Mouse (Mus musculus) testis, postnatal 14 days (tissue): ENCODE measurements around the gene Scnn1b.

Source experiments
- DNase-seq: peaks from one replicate; pipeline ENCODE4 v3.0.0; 2021; ENCODE audit warnings: low spot score

Scnn1b gene

GRCm38 (mm10) chr7:121864858-121865585, at the start of gene Scnn1b:
Gene Scnn1b, plus strand, starts transcription at chr7:121865038.
- no peak for DNase-seq

DNA sequence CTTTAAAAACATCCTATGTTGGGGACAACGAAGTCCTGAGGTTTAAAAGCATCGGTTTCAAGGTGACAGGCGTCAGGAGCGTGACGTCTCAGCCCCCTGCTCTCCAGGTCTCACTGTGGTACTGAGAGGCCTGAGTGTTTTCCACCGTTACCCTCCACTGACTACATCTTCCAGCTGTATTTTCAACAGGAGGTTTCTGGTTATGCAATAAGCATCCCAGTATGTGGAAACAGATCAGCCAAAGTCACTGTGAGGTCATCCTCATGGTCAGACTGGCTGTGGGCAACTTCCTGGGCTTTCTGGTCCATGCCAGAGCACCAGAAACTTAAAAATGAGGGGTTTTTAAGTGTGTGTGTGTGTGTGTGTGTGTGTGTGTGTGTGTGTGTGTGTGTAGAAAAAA, 43.2 kb upstream of the Scnn1b start:
- no peak for DNase-seq

DNA sequence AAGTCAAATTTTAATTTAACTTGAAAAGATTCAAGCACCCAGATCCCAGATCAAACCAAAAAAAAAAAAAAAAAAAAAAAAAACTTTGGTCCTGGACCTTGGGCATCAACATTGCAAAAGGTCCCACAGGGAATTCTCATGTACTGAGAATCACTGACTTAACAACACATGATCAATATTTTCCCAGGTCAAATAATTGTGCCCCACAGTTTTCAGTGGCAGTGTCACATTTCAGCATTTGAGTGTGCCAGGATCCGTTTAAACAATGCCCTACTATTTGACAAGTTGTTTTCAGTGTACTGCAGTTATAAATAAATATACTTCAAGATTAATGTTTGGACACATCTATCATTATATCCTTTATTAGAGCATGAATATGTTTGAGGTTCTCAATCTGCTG, 36.4 kb upstream of the Scnn1b start:
- no peak for DNase-seq

DNA sequence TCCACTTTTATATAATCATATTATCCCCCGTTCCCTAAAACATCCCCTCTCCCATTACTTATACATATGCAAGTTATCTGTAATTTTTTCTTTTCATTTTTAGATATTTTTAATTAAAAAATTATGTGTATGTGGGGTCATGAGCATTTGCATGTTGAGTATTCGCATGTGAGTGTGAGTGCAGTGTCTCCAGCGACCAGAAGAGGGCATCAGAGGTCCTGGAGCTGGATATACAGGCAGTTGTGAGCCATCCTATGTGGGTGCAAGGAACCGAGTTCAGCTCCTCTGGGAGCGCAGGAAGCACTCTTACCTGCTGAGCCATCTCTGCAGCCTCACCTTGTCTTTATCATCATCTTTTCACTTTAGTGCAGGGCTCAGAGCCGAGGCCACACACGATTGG, 29.4 kb upstream of the Scnn1b start:
- DNase-seq, result no peak

GRCm38 (mm10) chr7:121836827-121837226, 28.0 kb upstream of the Scnn1b start:
- DNase-seq, result no peak

DNA sequence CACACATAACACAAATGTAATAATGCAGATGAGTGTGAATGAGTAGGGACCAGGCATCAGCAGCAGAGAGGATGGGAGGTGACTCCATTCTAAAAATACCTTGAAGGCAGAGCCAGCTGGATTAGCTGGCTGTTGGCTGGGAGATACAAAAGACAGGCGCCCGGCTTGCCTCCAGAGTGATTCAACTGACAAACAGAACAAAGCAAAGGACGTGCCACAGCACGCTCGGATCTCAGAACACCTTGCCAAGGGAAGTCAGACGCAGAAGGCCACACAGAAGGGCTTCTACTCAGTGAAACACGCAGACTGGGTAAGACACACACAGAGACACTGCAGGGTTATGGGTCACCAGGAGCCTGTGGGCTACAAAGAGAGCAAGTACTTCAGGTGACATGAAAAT, 24.0 kb upstream of the Scnn1b start:
- no peak for DNase-seq

- no peak for DNase-seq
Observed at GRCm38 (mm10) chr7:121842234-121842633, 22.6 kb upstream of the Scnn1b start.

GRCm38 (mm10) chr7:121845964-121846363, 18.9 kb upstream of the Scnn1b start:
- no peak for DNase-seq

DNA sequence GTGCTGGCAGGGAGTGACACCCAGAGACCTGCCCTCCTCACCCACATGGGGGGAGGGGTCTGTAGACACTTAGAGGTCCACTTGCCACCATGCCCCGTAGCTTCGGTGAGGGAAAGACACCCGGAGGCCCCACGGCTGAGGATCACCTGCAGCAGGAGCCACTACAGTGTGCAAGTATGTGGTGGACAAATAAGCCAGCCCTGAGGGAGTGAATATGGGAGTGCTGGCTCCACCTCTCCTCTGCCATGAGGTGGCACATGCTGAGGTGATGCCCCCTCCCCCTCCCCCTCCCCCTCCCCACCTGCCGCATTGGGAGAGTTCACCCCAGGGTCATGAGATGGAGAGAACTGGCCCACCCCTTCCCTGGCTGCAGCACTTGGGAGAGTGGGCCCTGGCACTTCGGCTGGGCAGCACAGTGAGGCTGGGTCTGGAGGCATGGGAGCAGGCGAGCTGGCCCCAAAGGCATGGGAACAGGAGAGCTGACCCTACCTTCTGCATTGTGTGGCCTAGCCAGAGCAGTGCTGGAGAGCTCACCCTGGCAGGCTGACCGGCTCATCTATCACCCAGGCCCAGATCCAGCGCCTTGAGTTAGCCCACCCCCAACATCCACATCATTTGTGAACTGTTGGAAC, 16.2 kb upstream of the Scnn1b start:
- DNase-seq, result no peak

DNA sequence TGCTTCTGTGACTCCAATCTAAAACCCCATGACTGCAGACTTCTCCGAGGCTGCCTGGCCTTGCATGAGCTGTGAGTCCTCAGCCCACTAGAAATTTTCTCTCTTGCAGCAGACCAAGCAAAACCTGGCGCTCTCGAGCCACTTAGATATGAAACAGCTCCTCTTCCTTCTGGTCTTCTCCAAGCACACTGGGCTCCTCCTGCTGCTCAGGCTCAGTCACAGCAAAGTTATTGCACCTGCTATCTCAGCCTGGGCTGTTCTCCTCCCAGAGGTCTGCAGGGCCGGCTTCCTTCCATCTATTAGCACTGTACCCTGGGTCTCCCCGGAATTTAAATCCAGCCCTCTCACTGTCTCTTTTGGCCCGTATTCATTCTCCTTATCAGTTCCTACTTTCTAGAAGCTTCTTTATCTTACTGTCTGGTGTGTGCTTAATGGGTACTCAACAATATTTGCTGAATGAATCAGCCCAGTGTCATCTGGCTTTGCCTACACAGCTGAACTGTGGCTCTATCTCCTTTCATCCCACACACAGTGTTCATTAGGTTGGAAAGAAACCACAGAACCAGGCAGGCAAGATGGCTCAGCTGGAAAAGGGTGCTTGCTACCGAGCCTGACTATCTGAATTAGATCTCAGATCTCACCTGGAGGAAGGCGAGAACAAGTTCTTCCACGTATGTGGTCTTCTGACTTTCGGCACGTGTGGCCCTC, 7.5 kb upstream of the Scnn1b start:
- peak; percentile 54 for DNase-seq

GRCm38 (mm10) chr7:121858939-121859338, 5.9 kb upstream of the Scnn1b start:
- DNase-seq, result peak; percentile 63

GRCm38 (mm10) chr7:121871631-121872030, 6.8 kb downstream of the Scnn1b start:
- DNase-seq, result no peak

DNA sequence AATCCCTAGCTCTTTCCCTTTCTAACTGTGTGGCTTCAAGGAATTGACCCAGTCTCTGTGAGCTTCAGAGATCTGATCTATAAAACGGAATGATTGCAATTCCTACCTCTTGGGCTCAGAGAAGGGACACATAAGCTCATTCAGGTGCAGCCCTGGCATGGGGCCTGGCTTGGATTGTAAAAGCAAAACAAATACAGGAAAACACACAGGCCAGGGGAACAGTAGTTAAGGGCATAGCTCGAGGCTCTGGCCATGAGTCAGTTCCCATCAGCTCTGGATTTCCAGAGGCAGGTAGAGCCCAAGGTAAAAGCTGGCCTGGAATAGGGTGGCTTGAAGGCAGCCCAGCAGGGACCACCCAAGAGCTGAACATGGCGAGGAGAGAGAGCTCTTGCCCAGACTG, 9.2 kb downstream of the Scnn1b start:
- DNase-seq, result no peak

GRCm38 (mm10) chr7:121874784-121875183, 9.9 kb downstream of the Scnn1b start:
- DNase-seq, result no peak

- no peak for DNase-seq
Observed at GRCm38 (mm10) chr7:121880246-121880645, 15.4 kb downstream of the Scnn1b start.

- peak; percentile 83 for DNase-seq
Observed at GRCm38 (mm10) chr7:121890636-121891360, 26.0 kb downstream of the Scnn1b start.

- no peak for DNase-seq
Observed at GRCm38 (mm10) chr7:121896689-121897088, 31.9 kb downstream of the Scnn1b start.

- no peak for DNase-seq
Observed at GRCm38 (mm10) chr7:121899311-121899710, 34.5 kb downstream of the Scnn1b start.

DNA sequence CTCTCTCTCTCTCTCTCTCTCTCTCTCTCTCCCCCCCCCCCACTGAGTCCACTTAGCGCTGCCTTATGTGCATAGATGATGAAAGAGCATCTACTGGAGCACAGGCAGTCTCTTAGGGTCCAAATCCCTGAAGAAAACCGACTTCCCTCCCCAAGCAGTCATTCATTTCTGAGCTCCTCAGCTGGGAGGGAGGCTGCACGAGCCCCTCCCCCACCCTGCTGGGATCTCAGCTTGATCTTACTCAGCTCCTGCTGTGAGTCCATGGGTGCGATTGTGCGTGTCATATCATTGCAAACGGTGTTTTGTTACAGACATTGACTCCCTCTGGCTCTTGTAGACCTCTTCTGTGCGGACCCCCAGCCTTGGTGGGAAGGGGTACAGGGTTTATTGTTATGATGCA, 35.1 kb downstream of the Scnn1b start:
- DNase-seq, result no peak

- DNase-seq, result no peak
Observed at GRCm38 (mm10) chr7:121902757-121903411, 38.0 kb downstream of the Scnn1b start.

GRCm38 (mm10) chr7:121906879-121907278, 42.0 kb downstream of the Scnn1b start:
- peak; percentile 54 for DNase-seq

DNA sequence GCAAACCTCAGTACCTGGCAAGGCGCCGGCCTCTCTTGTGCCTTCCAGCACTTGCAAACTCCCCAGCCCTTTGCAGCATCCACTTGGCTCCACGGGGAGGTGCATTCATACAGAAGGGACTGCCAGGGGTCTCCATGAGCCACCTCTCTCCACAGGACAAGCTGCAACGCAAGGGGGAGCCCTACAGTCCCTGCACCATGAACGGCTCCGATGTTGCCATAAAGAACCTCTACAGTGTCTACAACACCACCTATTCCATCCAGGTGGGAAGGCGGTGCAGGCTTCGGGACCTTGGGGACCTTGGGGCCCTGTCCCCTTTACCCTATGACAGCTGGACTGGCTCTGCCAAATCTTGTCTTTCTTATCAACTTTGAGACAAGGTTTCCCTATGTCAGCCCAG, 47.4 kb downstream of the Scnn1b start:
- no peak for DNase-seq
